Mouse (Mus musculus): ENCODE results near the gene Ilk. TPM values are rescaled to one million over a fixed set of nuclear protein-coding genes. Genes with fewer than 3 reads are reported as not detected.

Ilk gene
- total and polyA plus RNA-seq, 3 experiments: 32.4 to 51.1 (median 42.6) TPM

GRCm38 (mm10) chr7:105690875-105691274 lies 45.5 kb upstream of the Ilk start:
- H3K4me2 ChIP-seq (ENCODE audit: insufficient read depth, low read depth, poor library complexity, severe bottlenecking): no peak overlapping the region
- H3K79me2 ChIP-seq (replicated peaks; ENCODE audit: control insufficient read depth, extremely low read depth, insufficient read depth, poor library complexity, severe bottlenecking): no peaks in the 10 kb centered on the region
- H3K9me3 ChIP-seq (replicated peaks; ENCODE audit: low read length): no peaks in the 10 kb centered on the region
- no peak overlapping the region for H3K9ac ChIP-seq (ENCODE audit: insufficient read depth, low read depth)
- no peaks in the 10 kb centered on the region for H3K36me3 ChIP-seq (replicated peaks in 1 of 2; ENCODE audit: control insufficient read depth in 1 of 2, insufficient read depth in 1 of 2, low read length in 1 of 2)
- in situ Hi-C loops (cut with MboI; ENCODE audit: low pct_ligation_motif_present, low pct_unique_long_range_greater_than_20kb, low sequenced_read_pairs): no loop called here
- peak; percentile 18 for DNase-seq (ENCODE audit: extremely low read depth)
- no peaks in the 10 kb centered on the region for H3K27me3 ChIP-seq (replicated peaks)
- H3K27ac ChIP-seq (ENCODE audit: insufficient read depth, low read depth): no peak overlapping the region
- dilution Hi-C loops (cut with MboI; ENCODE audit: extremely low pct_ligation_motif_present, extremely low pct_unique_long_range_greater_than_20kb, low sequenced_read_pairs): no loop called here
- TF ChIP-seq CHD1 (IDR thresholded peaks at IDR 0.05; ENCODE audit: low read depth, low read length) (no peak), IRF4 (IDR thresholded peaks at IDR 0.05; ENCODE audit: low read depth, low read length) (0 out of 2 replicates have a peak, but pooled peaks have one; percentile 13)
- no peak overlapping the region for H3K4me3 ChIP-seq (replicated peaks in 1 of 3; ENCODE audit: low read depth in 2 of 3, low read length in 2 of 3, poor library complexity in 1 of 3)
- H3K4me1 ChIP-seq (ENCODE audit: control insufficient read depth in 1 of 2, insufficient read depth in 2 of 2): peaks cover 0 to 8% of the 10 kb centered on the region in 2 experiments; a peak in 2 of 4 replicates

GRCm38 (mm10) chr7:105703184-105703583 lies 33.2 kb upstream of the Ilk start:
- H3K4me3 ChIP-seq (replicated peaks in 1 of 3; ENCODE audit: low read depth in 2 of 3, low read length in 2 of 3, poor library complexity in 1 of 3): no peak overlapping the region
- H3K4me1 ChIP-seq (ENCODE audit: control insufficient read depth in 1 of 2, insufficient read depth in 2 of 2): no peaks in the 10 kb centered on the region
- in situ Hi-C loops (cut with MboI; ENCODE audit: low pct_ligation_motif_present, low pct_unique_long_range_greater_than_20kb, low sequenced_read_pairs): no loop called here
- no peak for DNase-seq (ENCODE audit: extremely low read depth)
- no peak overlapping the region for H3K4me2 ChIP-seq (ENCODE audit: insufficient read depth, low read depth, poor library complexity, severe bottlenecking)
- no peaks in the 10 kb centered on the region for H3K9me3 ChIP-seq (replicated peaks; ENCODE audit: low read length)
- no peak overlapping the region for H3K27ac ChIP-seq (ENCODE audit: insufficient read depth, low read depth)
- no peaks in the 10 kb centered on the region for H3K27me3 ChIP-seq (replicated peaks)
- no peak overlapping the region for H3K9ac ChIP-seq (ENCODE audit: insufficient read depth, low read depth)
- H3K79me2 ChIP-seq (replicated peaks; ENCODE audit: control insufficient read depth, extremely low read depth, insufficient read depth, poor library complexity, severe bottlenecking): no peaks in the 10 kb centered on the region
- dilution Hi-C loops (cut with MboI; ENCODE audit: extremely low pct_ligation_motif_present, extremely low pct_unique_long_range_greater_than_20kb, low sequenced_read_pairs): no loop called here
- TF ChIP-seq HCFC1 (IDR thresholded peaks at IDR 0.05; ENCODE audit: low read depth, low read length) (no peak), NRF1 (IDR thresholded peaks at IDR 0.05; ENCODE audit: low read depth, low read length) (no peak), MYC (IDR thresholded peaks at IDR 0.05; ENCODE audit: low read depth, low read length) (no peak), E2F4 (IDR thresholded peaks at IDR 0.05; ENCODE audit: insufficient replicate concordance, low read depth, low read length) (no peak), CHD2 (IDR thresholded peaks at IDR 0.05; ENCODE audit: low read length) (no peak), TCF12 (IDR thresholded peaks at IDR 0.05; ENCODE audit: low read depth, low read length) (no peak), SIN3A (IDR thresholded peaks at IDR 0.05; ENCODE audit: low read length) (no peak), ETS1 (conservative IDR thresholded peaks at IDR 0.05; ENCODE audit: low read depth, low read length) (no peak), BHLHE40 (IDR thresholded peaks at IDR 0.05; ENCODE audit: low read depth, low read length) (no peak), JUN (IDR thresholded peaks at IDR 0.05; ENCODE audit: insufficient read depth, low read depth, low read length) (no peak), JUND (conservative IDR thresholded peaks at IDR 0.05; ENCODE audit: low read depth, low read length) (no peak), GABPA (IDR thresholded peaks at IDR 0.05; ENCODE audit: insufficient replicate concordance, low read depth, low read length) (no peak), PAX5 (IDR thresholded peaks at IDR 0.05; ENCODE audit: low read length) (no peak), UBTF (IDR thresholded peaks at IDR 0.05; ENCODE audit: low read depth, low read length) (no peak), MAZ (IDR thresholded peaks at IDR 0.05; ENCODE audit: low read depth, low read length) (no peak), IRF4 (IDR thresholded peaks at IDR 0.05; ENCODE audit: low read depth, low read length) (no peak)
- H3K36me3 ChIP-seq (replicated peaks in 1 of 2; ENCODE audit: control insufficient read depth in 1 of 2, insufficient read depth in 1 of 2, low read length in 1 of 2): no peaks in the 10 kb centered on the region

Measured in CH12.LX (cell line).